Mouse (Mus musculus): ENCODE measurements at regions not wholly inside any gene's neighbourhood (a gene's known extent, or its start where the extent isn't known, plus 50 kb on each side); places are given as distances from the start of the nearest gene placed in this dataset.

GRCm38 (mm10) chr6:148719062-148719461 lies 112.2 kb downstream of the Ipo8 start:
- Histone ChIP-seq H3K27ac (no peak overlapping the region), H3K9me3 (replicated peaks) (no peaks in the 10 kb centered on the region), H3K36me3 (no peaks in the 10 kb centered on the region), H3K9ac (no peak overlapping the region), H3K27me3 (no peaks in the 10 kb centered on the region), H3K4me3 (no peak overlapping the region), H3K4me2 (no peak overlapping the region), H3K4me1 (replicated peaks) (no peaks in the 10 kb centered on the region)
- ATAC-seq (replicated peaks; ENCODE audit: insufficient number of reproducible peaks, insufficient read depth, low FRiP score, low read depth) = no peak

- Histone ChIP-seq H3K4me1 (replicated peaks) (no peaks in the 10 kb centered on the region), H3K9ac (no peak overlapping the region), H3K4me2 (no peak overlapping the region), H3K27me3 (no peaks in the 10 kb centered on the region), H3K36me3 (no peaks in the 10 kb centered on the region), H3K4me3 (no peak overlapping the region), H3K9me3 (replicated peaks) (no peaks in the 10 kb centered on the region), H3K27ac (no peak overlapping the region)
- no peak for ATAC-seq (replicated peaks; ENCODE audit: insufficient number of reproducible peaks, insufficient read depth, low FRiP score, low read depth)
- WGBS = 75% methylated on average over 3 of the region's 3 CpGs
Measured at GRCm38 (mm10) chr6:148710406-148710805, 120.9 kb downstream of the Ipo8 start.

GRCm38 (mm10) chr6:148708389-148708788 lies 122.9 kb downstream of the Ipo8 start:
- ATAC-seq (replicated peaks; ENCODE audit: insufficient number of reproducible peaks, insufficient read depth, low FRiP score, low read depth) = no peak
- 75% methylated on average over 2 of the region's 2 CpGs for WGBS

GRCm38 (mm10) chr6:148705711-148706110 lies 125.6 kb downstream of the Ipo8 start:
- no peak for ATAC-seq (replicated peaks; ENCODE audit: insufficient number of reproducible peaks, insufficient read depth, low FRiP score, low read depth)
- no peak overlapping the region for H3K27ac ChIP-seq
- H3K4me2 ChIP-seq = no peak overlapping the region
- H3K9me3 ChIP-seq (replicated peaks) = no peaks in the 10 kb centered on the region
- H3K27me3 ChIP-seq = no peaks in the 10 kb centered on the region
- 32% methylated on average over 2 of the region's 2 CpGs for WGBS
- H3K4me1 ChIP-seq (replicated peaks) = no peaks in the 10 kb centered on the region
- H3K36me3 ChIP-seq = no peaks in the 10 kb centered on the region
- H3K4me3 ChIP-seq = no peak overlapping the region
- H3K9ac ChIP-seq = no peak overlapping the region

More at GRCm38 (mm10) chr6:148708389-148708788, 122.9 kb downstream of the Ipo8 start:
- Histone ChIP-seq H3K36me3 (no peaks in the 10 kb centered on the region), H3K27me3 (no peaks in the 10 kb centered on the region), H3K9ac (no peak overlapping the region), H3K9me3 (replicated peaks) (no peaks in the 10 kb centered on the region), H3K4me1 (replicated peaks) (no peaks in the 10 kb centered on the region), H3K4me3 (no peak overlapping the region), H3K4me2 (no peak overlapping the region), H3K27ac (no peak overlapping the region)

- Histone ChIP-seq H3K36me3 (no peaks in the 10 kb centered on the region), H3K4me1 (replicated peaks) (peaks cover 3% of the 10 kb centered on the region), H3K9me3 (replicated peaks) (no peaks in the 10 kb centered on the region), H3K27ac (0 out of 2 replicates have a peak overlapping the region, but pooled peaks have one; percentile 12), H3K4me3 (no peak overlapping the region), H3K9ac (no peak overlapping the region), H3K4me2 (no peak overlapping the region), H3K27me3 (no peaks in the 10 kb centered on the region)
- peak; percentile 53; the same call in 1 of the 2 replicates for ATAC-seq (replicated peaks; ENCODE audit: insufficient number of reproducible peaks, insufficient read depth, low FRiP score, low read depth)
- WGBS = 17% methylated on average over 4 of the region's 4 CpGs
Measured at GRCm38 (mm10) chr6:148693329-148693728, 137.9 kb downstream of the Ipo8 start.

GRCm38 (mm10) chr6:148687770-148688169 lies 143.5 kb downstream of the Ipo8 start:
- 38% methylated on average over 3 of the region's 4 CpGs for WGBS
- no peak for ATAC-seq (replicated peaks; ENCODE audit: insufficient number of reproducible peaks, insufficient read depth, low FRiP score, low read depth)
- no peaks in the 10 kb centered on the region for H3K9me3 ChIP-seq (replicated peaks)

GRCm38 (mm10) chr6:148660152-148660551 lies 171.1 kb downstream of the Ipo8 start:
- Histone ChIP-seq H3K9ac (no peak overlapping the region), H3K9me3 (replicated peaks) (no peaks in the 10 kb centered on the region), H3K4me1 (replicated peaks) (no peaks in the 10 kb centered on the region), H3K4me2 (no peak overlapping the region), H3K27me3 (no peaks in the 10 kb centered on the region), H3K4me3 (no peak overlapping the region), H3K36me3 (no peaks in the 10 kb centered on the region), H3K27ac (no peak overlapping the region)
- ATAC-seq (replicated peaks; ENCODE audit: insufficient number of reproducible peaks, insufficient read depth, low FRiP score, low read depth) = no peak
- 64% methylated on average over 2 of the region's 2 CpGs for WGBS

More at GRCm38 (mm10) chr6:148687770-148688169, 143.5 kb downstream of the Ipo8 start:
- Histone ChIP-seq H3K36me3 (no peaks in the 10 kb centered on the region), H3K27ac (no peak overlapping the region), H3K4me3 (no peak overlapping the region), H3K4me2 (no peak overlapping the region), H3K9ac (no peak overlapping the region), H3K4me1 (replicated peaks) (no peaks in the 10 kb centered on the region), H3K27me3 (no peaks in the 10 kb centered on the region)

GRCm38 (mm10) chr6:148653216-148653615 lies 178.1 kb downstream of the Ipo8 start:
- no peak overlapping the region for H3K4me2 ChIP-seq
- no peak overlapping the region for H3K27ac ChIP-seq
- ATAC-seq (replicated peaks; ENCODE audit: insufficient number of reproducible peaks, insufficient read depth, low FRiP score, low read depth) = no peak
- no peak overlapping the region for H3K9ac ChIP-seq
- WGBS = 63% methylated on average over 3 of the region's 3 CpGs
- H3K36me3 ChIP-seq = no peaks in the 10 kb centered on the region
- H3K4me1 ChIP-seq (replicated peaks) = no peaks in the 10 kb centered on the region
- H3K9me3 ChIP-seq (replicated peaks) = no peaks in the 10 kb centered on the region
- no peak overlapping the region for H3K4me3 ChIP-seq
- H3K27me3 ChIP-seq = no peaks in the 10 kb centered on the region

- H3K4me1 ChIP-seq (replicated peaks) = no peaks in the 10 kb centered on the region
- no peak overlapping the region for H3K4me2 ChIP-seq
- no peak overlapping the region for H3K27ac ChIP-seq
- ATAC-seq (replicated peaks; ENCODE audit: insufficient number of reproducible peaks, insufficient read depth, low FRiP score, low read depth) = no peak
- no peak overlapping the region for H3K9ac ChIP-seq
- H3K4me3 ChIP-seq = no peak overlapping the region
- 64% methylated on average over 4 of the region's 4 CpGs for WGBS
- no peaks in the 10 kb centered on the region for H3K27me3 ChIP-seq
- no peaks in the 10 kb centered on the region for H3K36me3 ChIP-seq
- H3K9me3 ChIP-seq (replicated peaks) = no peaks in the 10 kb centered on the region
Measured at GRCm38 (mm10) chr6:148652434-148652833, 178.8 kb downstream of the Ipo8 start.

- Histone ChIP-seq H3K9me3 (replicated peaks) (no peaks in the 10 kb centered on the region), H3K27me3 (no peaks in the 10 kb centered on the region), H3K27ac (no peak overlapping the region), H3K4me1 (replicated peaks) (no peaks in the 10 kb centered on the region), H3K9ac (no peak overlapping the region), H3K4me3 (no peak overlapping the region), H3K4me2 (no peak overlapping the region), H3K36me3 (no peaks in the 10 kb centered on the region)
- ATAC-seq (replicated peaks; ENCODE audit: insufficient number of reproducible peaks, insufficient read depth, low FRiP score, low read depth) = no peak
- 61% methylated on average over 2 of the region's 2 CpGs for WGBS
Measured at GRCm38 (mm10) chr6:148647423-148648390, 183.6 kb downstream of the Ipo8 start.

- H3K4me3 ChIP-seq = no peak overlapping the region
- no peak overlapping the region for H3K4me2 ChIP-seq
- no peak overlapping the region for H3K9ac ChIP-seq
- 81% methylated on average over 1 of the region's 1 CpGs for WGBS
- H3K27ac ChIP-seq = no peak overlapping the region
- no peaks in the 10 kb centered on the region for H3K9me3 ChIP-seq (replicated peaks)
- no peaks in the 10 kb centered on the region for H3K4me1 ChIP-seq (replicated peaks)
- ATAC-seq (replicated peaks; ENCODE audit: insufficient number of reproducible peaks, insufficient read depth, low FRiP score, low read depth) = no peak
- no peaks in the 10 kb centered on the region for H3K36me3 ChIP-seq
- H3K27me3 ChIP-seq = no peaks in the 10 kb centered on the region
Measured at GRCm38 (mm10) chr6:148640595-148640994, 190.7 kb downstream of the Ipo8 start.

GRCm38 (mm10) chr6:148634148-148634547 lies 190.0 kb upstream of the Tmtc1 start:
- Histone ChIP-seq H3K27me3 (no peaks in the 10 kb centered on the region), H3K4me3 (no peak overlapping the region), H3K36me3 (no peaks in the 10 kb centered on the region), H3K4me2 (no peak overlapping the region), H3K27ac (no peak overlapping the region), H3K9ac (no peak overlapping the region), H3K4me1 (replicated peaks) (no peaks in the 10 kb centered on the region), H3K9me3 (replicated peaks) (no peaks in the 10 kb centered on the region)
- 68% methylated on average over 2 of the region's 2 CpGs for WGBS
- ATAC-seq (replicated peaks; ENCODE audit: insufficient number of reproducible peaks, insufficient read depth, low FRiP score, low read depth) = no peak

Data from heart, embryonic 15.5 days (tissue).